Mouse (Mus musculus): ENCODE data around the gene Csdc2. TPM values are rescaled to one million over a fixed set of nuclear protein-coding genes. Genes with fewer than 3 reads are reported as not detected.
A peak's percentile ranks its signal among the peaks of the same experiment; 100 is the strongest.

The Csdc2 gene
- polyA plus RNA-seq (2014; fragmentation: Nextera tagmentation; extraction: Ambion mirVana), result 20.2 and 20.9 TPM in 2 replicates

DNA sequence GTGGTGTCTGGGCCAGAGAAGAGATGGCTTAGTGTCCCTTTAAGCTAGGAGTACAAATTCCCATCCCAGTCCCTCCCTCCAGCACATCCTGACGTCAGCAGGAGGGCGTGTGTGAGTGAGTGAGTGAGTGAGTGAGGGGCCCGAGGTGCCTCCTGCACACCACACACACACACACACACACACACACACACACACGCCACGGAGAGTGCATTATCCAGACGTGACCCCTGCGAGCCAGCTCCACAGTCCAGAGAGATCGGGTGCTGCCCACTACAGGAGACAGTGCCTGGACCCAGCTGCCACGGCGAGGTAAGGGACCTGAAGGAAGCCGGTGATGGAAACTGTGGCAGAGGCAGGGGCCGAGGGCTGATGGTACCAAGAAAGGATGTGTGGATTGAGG lies at the start of gene Csdc2:
Csdc2 (plus strand) TSS at position 81 of the 400 bp plus-strand sequence.
- peak within 1 kb of the TSS; percentile 68 for H3K9ac ChIP-seq (ENCODE audit: low read depth, low read length)
- H3K4me3 ChIP-seq (ENCODE audit: low read depth, low read length), result peak within 1 kb of the TSS; percentile 50
- H3K27ac ChIP-seq (replicated peaks; ENCODE audit: low read depth, low read length), result peak within 1 kb of the TSS; percentile 72
- no peaks in the 10 kb centered on the region for H3K36me3 ChIP-seq (ENCODE audit: control insufficient read depth, insufficient read depth, low read length)
- H3K4me1 ChIP-seq (ENCODE audit: control insufficient read depth, insufficient read depth, low read length), result peaks cover 15% of the 10 kb centered on the region
- H3K9me3 ChIP-seq (ENCODE audit: control insufficient read depth, low read length), result no peaks in the 10 kb centered on the region
- DNase-seq (ENCODE audit: low spot score), result peak; percentile 83
- no peaks in the 10 kb centered on the region for H3K27me3 ChIP-seq (replicated peaks; ENCODE audit: control insufficient read depth, insufficient read depth, low read length)
- WGBS, result 3% methylated on average over 12 of the region's 12 CpGs
- ATAC-seq (ENCODE audit: low read depth), result peak; percentile 83
- peak within 1 kb of the TSS; percentile 79 for H3K4me2 ChIP-seq (ENCODE audit: low read depth, low read length)

DNA sequence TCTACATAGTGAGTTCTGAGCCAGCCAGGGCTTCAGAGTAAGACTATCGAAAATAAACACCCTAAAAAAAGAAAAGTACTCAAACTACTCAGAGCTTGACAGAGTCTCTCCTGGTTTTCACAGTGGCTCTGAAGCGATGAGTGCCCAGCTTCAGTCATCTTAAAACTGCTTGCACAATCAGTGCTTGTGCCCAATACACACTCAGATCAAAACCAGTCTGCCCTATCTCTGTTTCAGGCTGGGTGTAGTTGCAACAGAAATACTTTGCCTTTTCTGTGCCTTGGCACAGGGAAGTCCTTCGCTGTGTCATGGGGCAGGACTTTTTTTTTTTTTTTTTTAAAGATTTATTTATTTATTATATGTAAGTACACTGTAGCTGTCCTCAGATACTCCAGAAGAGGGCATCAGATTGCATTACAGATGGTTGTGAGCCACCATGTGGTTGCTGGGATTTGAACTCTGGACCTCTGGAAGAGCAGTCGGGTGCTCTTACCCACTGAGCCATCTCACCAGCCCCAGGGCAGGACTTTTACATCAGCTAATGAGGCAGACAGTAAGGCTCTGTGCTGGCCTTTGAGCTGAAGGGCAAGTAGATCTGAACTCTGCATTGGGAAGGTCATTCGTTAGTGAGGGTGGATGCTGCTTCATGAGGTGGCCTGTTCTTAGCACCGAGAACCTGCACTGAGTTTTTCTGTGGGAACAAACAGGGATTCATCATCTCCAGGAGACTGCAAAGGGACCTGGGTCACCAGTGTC lies 49.6 kb upstream of the Csdc2 start:
- Histone ChIP-seq H3K36me3 (ENCODE audit: control insufficient read depth, insufficient read depth, low read length) (peaks cover 36% of the 10 kb centered on the region), H3K27me3 (replicated peaks; ENCODE audit: control insufficient read depth, insufficient read depth, low read length) (no peaks in the 10 kb centered on the region), H3K9ac (ENCODE audit: low read depth, low read length) (no peak overlapping the region), H3K27ac (replicated peaks; ENCODE audit: low read depth, low read length) (no peak overlapping the region), H3K4me2 (ENCODE audit: low read depth, low read length) (no peak overlapping the region), H3K9me3 (ENCODE audit: control insufficient read depth, low read length) (no peaks in the 10 kb centered on the region), H3K4me3 (ENCODE audit: low read depth, low read length) (no peak overlapping the region), H3K4me1 (ENCODE audit: control insufficient read depth, insufficient read depth, low read length) (no peaks in the 10 kb centered on the region)
- no peak for DNase-seq (ENCODE audit: low spot score)
- no peak for ATAC-seq (ENCODE audit: low read depth)
- 89% methylated on average over 6 of the region's 6 CpGs for WGBS

DNA sequence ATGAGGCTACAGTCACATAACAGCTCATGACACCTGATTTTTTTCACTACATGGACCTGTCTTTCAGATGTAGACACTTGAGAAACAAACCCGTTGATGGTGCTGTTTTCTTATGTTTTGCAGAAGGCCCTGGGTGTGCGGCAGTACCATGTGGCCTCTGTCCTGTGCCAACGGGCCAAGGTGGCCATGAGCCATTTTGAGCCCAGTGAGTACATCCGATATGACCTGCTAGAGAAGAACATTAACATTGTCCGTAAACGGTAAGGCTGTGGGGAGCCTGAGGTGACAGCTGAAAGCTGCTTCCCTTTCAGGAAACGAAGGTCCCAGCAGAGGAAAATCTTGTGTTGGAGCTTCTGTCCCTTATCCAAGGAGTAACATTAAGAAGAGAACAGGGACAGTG lies 47.4 kb upstream of the Csdc2 start:
- 95% methylated on average over 7 of the region's 7 CpGs for WGBS
- no peak for ATAC-seq (ENCODE audit: low read depth)

DNA sequence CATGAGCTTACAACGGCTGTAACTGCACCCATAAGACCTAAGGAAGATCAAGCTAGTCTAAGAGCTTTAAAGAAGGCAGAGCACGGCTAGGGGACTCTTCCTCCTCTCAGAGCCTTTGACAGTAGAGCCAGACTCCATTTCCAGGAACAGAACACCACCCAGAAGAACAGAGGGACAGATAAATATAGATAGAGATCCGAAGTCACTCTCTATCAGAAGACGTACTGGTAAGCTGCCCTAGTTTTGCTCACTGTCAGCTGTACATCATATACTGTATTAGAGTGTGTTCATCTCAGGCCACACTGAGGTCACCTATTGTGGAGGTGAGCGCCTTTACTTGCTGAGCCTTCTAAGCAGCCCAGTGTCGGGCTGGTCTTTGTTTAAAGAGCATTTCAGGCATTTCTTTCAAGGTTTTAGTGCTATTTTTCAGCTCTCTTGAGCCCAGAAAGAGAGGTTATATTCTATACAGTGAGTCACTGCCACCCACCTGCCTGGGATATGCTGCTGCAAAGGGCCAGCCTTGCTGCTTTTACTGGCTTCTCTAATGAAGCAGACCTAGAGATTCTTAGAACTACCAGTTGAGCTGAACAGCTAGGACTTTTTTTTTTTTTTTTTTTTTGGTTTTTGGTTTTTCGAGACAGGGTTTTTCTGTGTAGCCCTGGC lies 45.3 kb upstream of the Csdc2 start:
- Histone ChIP-seq H3K36me3 (ENCODE audit: control insufficient read depth, insufficient read depth, low read length) (peaks cover 69% of the 10 kb centered on the region), H3K27ac (replicated peaks; ENCODE audit: low read depth, low read length) (no peak overlapping the region), H3K9me3 (ENCODE audit: control insufficient read depth, low read length) (no peaks in the 10 kb centered on the region), H3K9ac (ENCODE audit: low read depth, low read length) (no peak overlapping the region), H3K4me1 (ENCODE audit: control insufficient read depth, insufficient read depth, low read length) (no peaks in the 10 kb centered on the region), H3K4me3 (ENCODE audit: low read depth, low read length) (no peak overlapping the region), H3K4me2 (ENCODE audit: low read depth, low read length) (no peak overlapping the region), H3K27me3 (replicated peaks; ENCODE audit: control insufficient read depth, insufficient read depth, low read length) (no peaks in the 10 kb centered on the region)
- 87% methylated on average over 7 of the region's 7 CpGs for WGBS
- DNase-seq (ENCODE audit: low spot score) (no peak), ATAC-seq (ENCODE audit: low read depth) (no peak)

More for the DNA sequence above, 47.4 kb upstream of the Csdc2 start:
- Histone ChIP-seq H3K9me3 (ENCODE audit: control insufficient read depth, low read length) (no peaks in the 10 kb centered on the region), H3K4me2 (ENCODE audit: low read depth, low read length) (no peak overlapping the region), H3K9ac (ENCODE audit: low read depth, low read length) (no peak overlapping the region), H3K27ac (replicated peaks; ENCODE audit: low read depth, low read length) (no peak overlapping the region), H3K36me3 (ENCODE audit: control insufficient read depth, insufficient read depth, low read length) (peaks cover 54% of the 10 kb centered on the region), H3K27me3 (replicated peaks; ENCODE audit: control insufficient read depth, insufficient read depth, low read length) (no peaks in the 10 kb centered on the region), H3K4me3 (ENCODE audit: low read depth, low read length) (no peak overlapping the region), H3K4me1 (ENCODE audit: control insufficient read depth, insufficient read depth, low read length) (no peaks in the 10 kb centered on the region)
- no peak for DNase-seq (ENCODE audit: low spot score)

DNA sequence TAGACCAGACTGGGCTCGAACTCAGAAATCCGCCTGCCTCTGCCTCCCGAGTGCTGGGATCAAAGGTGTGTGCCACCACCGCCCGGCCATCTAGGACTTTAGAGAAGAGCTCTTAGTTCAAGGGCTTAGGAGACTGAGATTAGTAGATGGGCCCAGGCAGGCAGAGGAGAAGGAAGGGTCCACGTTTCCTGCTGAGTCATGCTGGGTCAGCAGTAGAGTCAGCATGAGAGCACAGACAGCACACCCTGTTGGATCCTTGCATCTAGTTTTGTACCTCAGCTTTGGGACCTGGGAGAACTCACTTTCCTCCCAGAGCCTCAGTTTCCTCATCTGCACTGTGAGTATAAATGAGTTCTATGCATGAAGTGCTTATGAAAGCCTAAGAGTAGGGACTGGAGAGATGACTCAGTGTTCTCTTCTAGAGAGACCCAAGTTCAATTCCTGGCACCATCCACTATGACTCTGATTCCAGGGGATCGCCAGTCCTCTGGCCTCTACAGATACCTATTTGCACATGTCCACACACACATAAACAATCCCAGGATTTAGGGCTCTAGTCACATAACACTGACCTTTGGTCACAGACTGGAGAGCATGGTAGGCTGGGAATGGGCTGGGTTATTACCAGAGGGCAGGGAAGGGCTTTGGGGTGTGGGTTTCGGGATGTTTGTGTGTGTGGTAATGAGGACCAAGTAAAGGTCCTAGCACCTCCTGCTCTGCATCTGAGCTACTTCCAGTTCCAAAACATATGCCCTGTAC lies 44.6 kb upstream of the Csdc2 start:
- DNase-seq (ENCODE audit: low spot score), result no peak

DNA sequence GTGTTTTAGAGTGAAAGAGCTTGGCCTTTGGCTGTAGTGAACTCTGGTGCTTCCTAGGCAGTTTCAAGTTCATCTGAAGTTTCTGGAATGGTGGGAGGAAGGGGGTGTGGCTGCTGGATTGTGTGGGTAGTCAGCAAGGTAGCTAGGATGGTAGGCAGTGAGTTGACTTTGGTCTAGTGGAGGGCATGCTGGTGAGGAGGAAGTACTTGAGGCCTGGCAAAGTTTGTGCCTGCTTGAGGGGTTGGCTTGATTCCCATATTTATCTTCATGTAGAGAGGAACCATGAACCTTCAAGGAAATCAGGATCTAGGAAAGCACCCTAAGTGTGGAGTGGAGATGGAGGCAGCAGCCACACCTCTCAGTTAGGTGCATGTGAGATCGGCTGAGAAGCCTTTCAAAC lies 42.6 kb upstream of the Csdc2 start:
- Histone ChIP-seq H3K4me2 (ENCODE audit: low read depth, low read length) (no peak overlapping the region), H3K9me3 (ENCODE audit: control insufficient read depth, low read length) (no peaks in the 10 kb centered on the region), H3K9ac (ENCODE audit: low read depth, low read length) (no peak overlapping the region), H3K36me3 (ENCODE audit: control insufficient read depth, insufficient read depth, low read length) (peaks cover 74% of the 10 kb centered on the region), H3K4me1 (ENCODE audit: control insufficient read depth, insufficient read depth, low read length) (no peaks in the 10 kb centered on the region), H3K27me3 (replicated peaks; ENCODE audit: control insufficient read depth, insufficient read depth, low read length) (no peaks in the 10 kb centered on the region), H3K4me3 (ENCODE audit: low read depth, low read length) (no peak overlapping the region), H3K27ac (replicated peaks; ENCODE audit: low read depth, low read length) (no peak overlapping the region)
- WGBS, result 71% methylated on average over 1 of the region's 1 CpGs
- no peak for ATAC-seq (ENCODE audit: low read depth)
- no peak for DNase-seq (ENCODE audit: low spot score)

More for the DNA sequence above, 44.6 kb upstream of the Csdc2 start:
- Histone ChIP-seq H3K27me3 (replicated peaks; ENCODE audit: control insufficient read depth, insufficient read depth, low read length) (no peaks in the 10 kb centered on the region), H3K9me3 (ENCODE audit: control insufficient read depth, low read length) (no peaks in the 10 kb centered on the region), H3K9ac (ENCODE audit: low read depth, low read length) (no peak overlapping the region), H3K4me2 (ENCODE audit: low read depth, low read length) (no peak overlapping the region), H3K36me3 (ENCODE audit: control insufficient read depth, insufficient read depth, low read length) (peaks cover 69% of the 10 kb centered on the region), H3K4me1 (ENCODE audit: control insufficient read depth, insufficient read depth, low read length) (no peaks in the 10 kb centered on the region), H3K27ac (replicated peaks; ENCODE audit: low read depth, low read length) (no peak overlapping the region), H3K4me3 (ENCODE audit: low read depth, low read length) (no peak overlapping the region)
- WGBS, result 92% methylated on average over 8 of the region's 8 CpGs
- ATAC-seq (ENCODE audit: low read depth), result no peak

DNA sequence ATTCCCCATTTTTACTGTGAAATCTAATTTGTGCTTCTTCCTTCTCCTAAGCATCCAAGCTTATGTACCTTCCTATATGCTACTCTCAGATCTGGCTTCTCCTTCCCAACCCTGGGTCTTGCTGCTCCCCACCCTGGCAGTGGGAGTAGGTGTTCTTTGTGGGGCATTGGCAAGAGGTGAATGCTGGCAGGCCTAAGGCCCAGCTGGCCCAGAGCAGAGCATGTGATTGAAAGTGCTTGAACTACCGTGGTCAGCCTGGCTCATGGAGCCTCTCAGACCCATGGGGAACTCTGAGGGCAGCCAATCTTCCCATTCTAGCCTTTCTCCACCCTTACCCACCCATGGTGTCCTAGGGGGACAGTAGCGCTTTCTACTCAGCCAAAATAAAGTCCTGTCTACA lies 40.2 kb upstream of the Csdc2 start:
- peaks cover 66% of the 10 kb centered on the region for H3K36me3 ChIP-seq (ENCODE audit: control insufficient read depth, insufficient read depth, low read length)
- ATAC-seq (ENCODE audit: low read depth) (no peak), DNase-seq (ENCODE audit: low spot score) (no peak)
- H3K4me2 ChIP-seq (ENCODE audit: low read depth, low read length), result no peak overlapping the region
- no peaks in the 10 kb centered on the region for H3K4me1 ChIP-seq (ENCODE audit: control insufficient read depth, insufficient read depth, low read length)
- WGBS, result 82% methylated on average over 2 of the region's 2 CpGs
- no peaks in the 10 kb centered on the region for H3K9me3 ChIP-seq (ENCODE audit: control insufficient read depth, low read length)
- H3K9ac ChIP-seq (ENCODE audit: low read depth, low read length), result no peak overlapping the region
- H3K4me3 ChIP-seq (ENCODE audit: low read depth, low read length), result no peak overlapping the region
- no peak overlapping the region for H3K27ac ChIP-seq (replicated peaks; ENCODE audit: low read depth, low read length)
- no peaks in the 10 kb centered on the region for H3K27me3 ChIP-seq (replicated peaks; ENCODE audit: control insufficient read depth, insufficient read depth, low read length)

DNA sequence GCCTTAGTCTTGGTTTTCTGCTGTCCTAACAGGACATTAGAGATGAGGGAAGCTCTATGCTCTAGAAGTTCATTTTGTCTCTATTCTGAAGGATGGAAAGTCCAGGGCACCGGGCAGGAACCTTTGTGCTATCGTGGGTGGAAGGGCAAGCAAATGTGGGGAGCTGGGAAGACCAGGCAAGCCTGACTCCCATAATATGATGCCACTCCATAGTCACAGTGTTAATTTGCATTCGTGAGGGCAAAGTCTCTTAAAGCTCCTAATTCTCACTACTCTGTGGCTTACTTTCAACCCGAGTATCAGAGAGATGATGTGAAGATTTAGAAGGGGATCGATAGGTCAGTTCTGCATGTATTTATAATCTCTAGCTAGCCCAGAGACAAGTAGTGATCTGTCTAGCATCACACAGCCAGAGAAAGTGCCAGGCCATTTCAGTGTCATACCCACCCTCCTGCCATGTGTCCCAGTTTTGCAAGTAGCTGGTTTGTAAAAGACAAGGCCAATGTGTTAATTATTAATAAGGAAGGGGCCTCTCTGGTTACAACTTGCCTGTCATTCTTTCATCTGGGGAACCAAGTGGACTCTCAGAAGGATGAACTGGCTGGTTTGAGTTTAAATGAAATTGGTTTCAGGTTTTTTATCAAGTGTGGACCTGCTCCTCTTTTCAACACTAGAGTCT lies 38.8 kb upstream of the Csdc2 start:
- no peak for DNase-seq (ENCODE audit: low spot score)
- 91% methylated on average over 5 of the region's 5 CpGs for WGBS
- no peaks in the 10 kb centered on the region for H3K27me3 ChIP-seq (replicated peaks; ENCODE audit: control insufficient read depth, insufficient read depth, low read length)
- no peaks in the 10 kb centered on the region for H3K9me3 ChIP-seq (ENCODE audit: control insufficient read depth, low read length)
- H3K4me1 ChIP-seq (ENCODE audit: control insufficient read depth, insufficient read depth, low read length), result no peaks in the 10 kb centered on the region
- no peak overlapping the region for H3K27ac ChIP-seq (replicated peaks; ENCODE audit: low read depth, low read length)
- no peak overlapping the region for H3K4me3 ChIP-seq (ENCODE audit: low read depth, low read length)
- H3K36me3 ChIP-seq (ENCODE audit: control insufficient read depth, insufficient read depth, low read length), result peaks cover 69% of the 10 kb centered on the region
- no peak for ATAC-seq (ENCODE audit: low read depth)
- no peak overlapping the region for H3K4me2 ChIP-seq (ENCODE audit: low read depth, low read length)
- H3K9ac ChIP-seq (ENCODE audit: low read depth, low read length), result no peak overlapping the region
